Mouse (Mus musculus): ENCODE measurements around the gene Cpne9. TPM values are rescaled to one million over a fixed set of nuclear protein-coding genes. Genes with fewer than 3 reads are reported as not detected.

Cpne9 gene
- polyA plus RNA-seq, 1 experiment from 2014 or later, result 0.02 TPM

DNA sequence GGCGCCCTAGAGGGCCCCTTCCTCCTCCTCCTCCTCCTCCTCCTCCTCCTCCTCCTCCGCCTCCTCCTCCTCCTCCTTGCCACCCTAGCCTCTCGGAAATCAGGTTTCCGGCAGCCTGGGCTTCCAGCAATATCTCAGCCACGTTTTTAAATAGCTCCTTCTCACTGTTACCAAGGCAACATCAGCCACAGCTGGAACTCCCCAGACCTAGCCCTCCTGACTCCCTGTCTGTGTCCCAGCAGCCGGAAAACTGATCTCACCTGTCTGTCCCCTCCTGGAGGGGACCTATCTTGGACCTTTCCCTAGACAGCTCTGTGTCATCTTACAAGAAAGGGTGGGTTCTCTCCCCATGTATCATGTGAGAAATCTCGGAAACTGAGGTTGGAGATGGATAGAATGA lies 60.2 kb downstream of the Cpne9 start:
- no peaks in the 10 kb centered on the region for H3K9me3 ChIP-seq (ENCODE audit: low read length)
- H3K4me3 ChIP-seq (ENCODE audit: low read depth, low read length), result no peak overlapping the region
- no peaks in the 10 kb centered on the region for H3K27me3 ChIP-seq (ENCODE audit: insufficient read depth, low read length)
- DNase-seq (no peak), ATAC-seq (no peak)
- H3K27ac ChIP-seq (ENCODE audit: low read depth), result no peak overlapping the region
- peaks cover 21% of the 10 kb centered on the region for H3K4me1 ChIP-seq (ENCODE audit: insufficient read depth)
- H3K36me3 ChIP-seq (replicated peaks; ENCODE audit: insufficient read depth, low read length), result 0 out of 2 replicates have a peak, but pooled peaks cover 5% of the 10 kb centered on the region
- H3K9ac ChIP-seq (replicated peaks), result no peak overlapping the region
- H3K4me2 ChIP-seq (ENCODE audit: low read depth, low read length), result peak overlapping the region; percentile 34; the same call in 1 of the 2 replicates
- TF ChIP-seq EP300 (IDR thresholded peaks at IDR 0.05; ENCODE audit: low read depth) (no peak), CTCF (IDR thresholded peaks at IDR 0.05; ENCODE audit: low read depth) (no peak)
- WGBS (ENCODE audit: insufficient replicate concordance), result 60% methylated on average over 5 of the region's 7 CpGs

DNA sequence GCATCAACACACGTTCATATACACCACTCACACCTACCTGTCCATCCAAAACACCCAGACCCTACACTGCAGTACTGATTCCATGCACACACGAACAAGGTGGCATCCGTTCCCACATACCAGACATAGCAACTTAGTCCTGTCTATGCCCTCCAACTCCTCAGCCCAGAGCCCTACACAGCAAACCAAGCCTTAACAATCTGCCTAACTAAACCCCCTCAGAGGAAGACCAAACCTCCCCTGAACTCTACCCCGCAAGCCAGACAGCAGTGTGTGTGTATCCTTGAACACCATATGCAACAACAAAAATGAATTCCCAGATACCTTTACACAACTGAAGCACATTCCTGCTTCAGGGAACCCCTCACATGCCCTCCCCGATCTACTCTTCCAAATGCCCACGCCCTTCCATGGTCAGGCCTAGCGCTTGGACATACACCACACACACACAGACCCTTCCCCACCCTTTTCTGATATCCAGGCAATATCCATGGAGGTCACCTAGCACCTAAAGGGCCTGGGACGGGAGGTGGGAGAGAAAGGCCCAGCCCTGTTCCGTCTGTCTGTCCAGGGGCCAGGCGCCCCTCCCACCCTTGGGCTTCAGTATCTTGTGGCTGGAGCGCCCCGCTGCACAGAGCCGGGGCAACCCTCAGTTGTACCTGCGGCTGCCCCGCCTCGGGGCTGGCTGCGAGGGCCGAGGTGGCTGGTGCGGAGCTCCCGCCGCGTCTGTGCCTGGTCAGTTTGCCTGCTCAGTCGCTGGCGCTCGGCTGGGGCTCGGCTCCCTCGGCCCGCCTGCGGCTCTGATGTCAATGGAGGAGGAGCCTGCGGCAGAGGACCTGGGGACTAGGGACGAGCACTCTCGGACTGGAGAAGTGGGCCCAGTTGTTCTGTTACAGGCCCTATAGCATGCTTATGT lies 61.3 kb downstream of the Cpne9 start, which contains the start of gene Camk1:
Gene Camk1, minus strand, starts transcription at position 808 of the 916 bp plus-strand sequence.
- H3K4me2 ChIP-seq (ENCODE audit: low read depth, low read length), result peak within 1 kb of the TSS; percentile 83
- 14% methylated on average over 32 of the region's 32 CpGs for WGBS (ENCODE audit: insufficient replicate concordance)
- no peaks in the 10 kb centered on the region for H3K27me3 ChIP-seq (ENCODE audit: insufficient read depth, low read length)
- DNase-seq, result peak; percentile 75
- H3K4me1 ChIP-seq (ENCODE audit: insufficient read depth), result peaks cover 20% of the 10 kb centered on the region
- peak; percentile 80 for ATAC-seq
- peak within 1 kb of the TSS; percentile 78 for H3K9ac ChIP-seq (replicated peaks)
- TF ChIP-seq CTCF (IDR thresholded peaks at IDR 0.05; ENCODE audit: low read depth), result no peak
- no peak for TF ChIP-seq EP300 (IDR thresholded peaks at IDR 0.05; ENCODE audit: low read depth)
- no peaks in the 10 kb centered on the region for H3K9me3 ChIP-seq (ENCODE audit: low read length)
- peak within 1 kb of the TSS; percentile 61 for H3K4me3 ChIP-seq (ENCODE audit: low read depth, low read length)
- peak within 1 kb of the TSS; percentile 42; the same call in 1 of the 2 replicates for H3K27ac ChIP-seq (ENCODE audit: low read depth)
- H3K36me3 ChIP-seq (replicated peaks; ENCODE audit: insufficient read depth, low read length), result 0 out of 2 replicates have a peak, but pooled peaks cover 5% of the 10 kb centered on the region

DNA sequence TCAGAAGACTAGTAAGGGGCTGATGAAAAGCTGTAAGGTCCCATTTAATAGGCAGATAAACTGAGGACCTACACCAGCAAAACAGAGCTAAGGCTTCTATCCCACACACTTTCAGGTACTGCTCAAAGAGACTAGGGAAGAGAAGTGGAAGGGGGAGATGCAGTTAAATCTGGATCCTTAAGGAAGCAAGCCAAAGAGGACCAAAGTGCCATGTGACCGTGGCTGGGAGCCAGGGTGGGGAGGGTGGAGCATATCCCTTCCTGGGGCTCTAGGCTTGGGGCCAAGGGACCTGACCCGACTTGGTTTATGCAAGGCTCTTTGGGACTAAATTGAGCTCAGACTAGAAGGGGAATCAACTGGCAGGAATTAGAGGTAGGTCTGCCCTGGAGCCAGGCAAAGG lies 62.2 kb downstream of the Cpne9 start:
- H3K4me2 ChIP-seq (ENCODE audit: low read depth, low read length), result peak overlapping the region; percentile 83
- TF ChIP-seq EP300 (IDR thresholded peaks at IDR 0.05; ENCODE audit: low read depth) (no peak), CTCF (IDR thresholded peaks at IDR 0.05; ENCODE audit: low read depth) (no peak)
- H3K9me3 ChIP-seq (ENCODE audit: low read length), result no peaks in the 10 kb centered on the region
- H3K4me1 ChIP-seq (ENCODE audit: insufficient read depth), result peaks cover 20% of the 10 kb centered on the region
- ATAC-seq (peak; percentile 29), DNase-seq (peak; percentile 64)
- H3K4me3 ChIP-seq (ENCODE audit: low read depth, low read length), result no peak overlapping the region
- 0 out of 2 replicates have a peak overlapping the region, but pooled peaks have one; percentile 78 for H3K9ac ChIP-seq (replicated peaks)
- H3K27me3 ChIP-seq (ENCODE audit: insufficient read depth, low read length), result no peaks in the 10 kb centered on the region
- H3K27ac ChIP-seq (ENCODE audit: low read depth), result peak overlapping the region; percentile 29; the same call in 1 of the 2 replicates
- 28% methylated on average over 2 of the region's 2 CpGs for WGBS (ENCODE audit: insufficient replicate concordance)
- H3K36me3 ChIP-seq (replicated peaks; ENCODE audit: insufficient read depth, low read length), result 0 out of 2 replicates have a peak, but pooled peaks cover 5% of the 10 kb centered on the region

DNA sequence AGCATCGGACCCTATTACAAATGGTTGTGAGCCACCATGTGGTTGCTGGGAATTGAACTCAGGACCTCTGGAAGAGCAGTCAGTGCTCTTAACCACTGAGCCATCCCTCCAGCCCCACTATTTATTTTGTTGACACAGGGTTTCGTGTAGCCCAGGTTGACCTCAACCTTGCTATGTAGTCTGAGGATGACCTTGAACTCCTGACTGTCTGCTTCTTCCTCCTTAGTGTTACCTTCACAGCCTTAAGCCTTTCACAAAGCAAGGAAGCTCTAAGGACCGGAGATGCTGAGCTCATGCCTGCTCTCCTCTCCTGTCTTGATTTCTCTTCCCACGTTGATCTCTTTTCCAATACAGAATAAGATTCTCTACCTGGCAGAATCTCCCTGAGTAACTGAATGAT lies 64.8 kb downstream of the Cpne9 start:
- no peak for ATAC-seq
- no peak overlapping the region for H3K4me3 ChIP-seq (ENCODE audit: low read depth, low read length)
- H3K27me3 ChIP-seq (ENCODE audit: insufficient read depth, low read length), result no peaks in the 10 kb centered on the region
- DNase-seq, result no peak
- H3K36me3 ChIP-seq (replicated peaks; ENCODE audit: insufficient read depth, low read length), result no peaks in the 10 kb centered on the region
- H3K9me3 ChIP-seq (ENCODE audit: low read length), result no peaks in the 10 kb centered on the region
- no peak overlapping the region for H3K4me2 ChIP-seq (ENCODE audit: low read depth, low read length)
- WGBS (ENCODE audit: insufficient replicate concordance), result 70% methylated on average over 4 of the region's 4 CpGs
- no peak overlapping the region for H3K27ac ChIP-seq (ENCODE audit: low read depth)
- TF ChIP-seq CTCF (IDR thresholded peaks at IDR 0.05; ENCODE audit: low read depth), result no peak
- TF ChIP-seq EP300 (IDR thresholded peaks at IDR 0.05; ENCODE audit: low read depth), result no peak
- no peak overlapping the region for H3K9ac ChIP-seq (replicated peaks)
- peaks cover 16% of the 10 kb centered on the region for H3K4me1 ChIP-seq (ENCODE audit: insufficient read depth)

DNA sequence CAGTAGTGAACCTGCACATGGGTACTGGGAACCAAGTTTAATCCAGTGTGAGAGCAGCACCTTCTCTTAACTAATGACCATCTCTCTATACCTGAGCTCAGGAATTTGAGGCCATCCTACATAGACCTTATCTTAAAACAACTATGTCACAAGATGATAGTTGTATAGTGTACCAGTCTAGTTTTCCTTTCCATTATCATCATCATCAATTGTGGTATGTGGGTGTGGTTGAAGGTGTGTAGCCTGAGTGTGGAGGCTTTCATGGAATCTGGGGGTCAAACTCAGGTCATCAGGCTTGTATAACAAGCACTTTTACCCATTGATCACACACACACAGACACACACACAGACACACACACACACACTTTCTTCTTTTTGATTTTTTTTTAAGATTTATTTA lies 68.4 kb downstream of the Cpne9 start:
- Histone ChIP-seq H3K4me1 (ENCODE audit: insufficient read depth) (no peaks in the 10 kb centered on the region), H3K27me3 (ENCODE audit: insufficient read depth, low read length) (no peaks in the 10 kb centered on the region), H3K4me3 (ENCODE audit: low read depth, low read length) (no peak overlapping the region), H3K36me3 (replicated peaks; ENCODE audit: insufficient read depth, low read length) (no peaks in the 10 kb centered on the region), H3K4me2 (ENCODE audit: low read depth, low read length) (no peak overlapping the region), H3K9ac (replicated peaks) (no peak overlapping the region), H3K9me3 (ENCODE audit: low read length) (no peaks in the 10 kb centered on the region), H3K27ac (ENCODE audit: low read depth) (no peak overlapping the region)
- DNase-seq (no peak), ATAC-seq (no peak)
- TF ChIP-seq CTCF (IDR thresholded peaks at IDR 0.05; ENCODE audit: low read depth) (no peak), EP300 (IDR thresholded peaks at IDR 0.05; ENCODE audit: low read depth) (no peak)

DNA sequence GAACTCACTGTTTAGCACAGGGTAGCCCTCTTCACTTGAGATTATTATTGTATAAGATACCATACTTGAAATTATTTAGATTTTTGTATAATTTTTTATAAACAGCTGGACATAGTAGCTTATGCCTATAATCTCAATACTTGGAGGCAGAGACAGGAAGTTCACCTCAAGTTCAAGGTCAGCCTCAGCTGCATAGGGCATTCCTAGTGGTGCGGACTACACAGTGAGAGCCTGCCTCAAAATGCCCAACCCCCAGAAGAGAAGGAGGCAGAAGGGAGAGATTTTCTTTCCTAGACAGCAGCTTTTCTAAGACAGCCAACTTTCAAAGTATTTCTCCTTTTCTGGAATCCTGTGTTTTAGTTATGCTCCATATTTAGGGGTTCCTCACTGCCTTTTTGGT lies 69.1 kb downstream of the Cpne9 start:
- Histone ChIP-seq H3K27ac (ENCODE audit: low read depth) (0 out of 2 replicates have a peak overlapping the region, but pooled peaks have one; percentile 30), H3K4me3 (ENCODE audit: low read depth, low read length) (no peak overlapping the region), H3K9ac (replicated peaks) (no peak overlapping the region), H3K4me1 (ENCODE audit: insufficient read depth) (no peaks in the 10 kb centered on the region), H3K4me2 (ENCODE audit: low read depth, low read length) (no peak overlapping the region), H3K36me3 (replicated peaks; ENCODE audit: insufficient read depth, low read length) (no peaks in the 10 kb centered on the region), H3K27me3 (ENCODE audit: insufficient read depth, low read length) (no peaks in the 10 kb centered on the region), H3K9me3 (ENCODE audit: low read length) (no peaks in the 10 kb centered on the region)
- WGBS (ENCODE audit: insufficient replicate concordance), result 74% methylated on average over 1 of the region's 1 CpGs
- DNase-seq, result no peak
- ATAC-seq, result no peak
- TF ChIP-seq CTCF (IDR thresholded peaks at IDR 0.05; ENCODE audit: low read depth) (no peak), EP300 (IDR thresholded peaks at IDR 0.05; ENCODE audit: low read depth) (no peak)

All from liver, postnatal 0 days (tissue).